Mouse (Mus musculus): ENCODE measurements at regions not wholly inside any gene's neighbourhood (a gene's known extent, or its start where the extent isn't known, plus 50 kb on each side); places are given as distances from the start of the nearest gene placed in this dataset.

- DNase-seq: no peak
Measured at GRCm38 (mm10) chr17:79282771-79283170, 72.1 kb downstream of the Cdc42ep3 start.

GRCm38 (mm10) chr17:79273551-79273950 lies 81.3 kb downstream of the Cdc42ep3 start:
- no peak for DNase-seq

GRCm38 (mm10) chr17:79259691-79260090 lies 95.2 kb downstream of the Cdc42ep3 start:
- DNase-seq: peak in 1 of 2 experiments; percentile 6

DNA sequence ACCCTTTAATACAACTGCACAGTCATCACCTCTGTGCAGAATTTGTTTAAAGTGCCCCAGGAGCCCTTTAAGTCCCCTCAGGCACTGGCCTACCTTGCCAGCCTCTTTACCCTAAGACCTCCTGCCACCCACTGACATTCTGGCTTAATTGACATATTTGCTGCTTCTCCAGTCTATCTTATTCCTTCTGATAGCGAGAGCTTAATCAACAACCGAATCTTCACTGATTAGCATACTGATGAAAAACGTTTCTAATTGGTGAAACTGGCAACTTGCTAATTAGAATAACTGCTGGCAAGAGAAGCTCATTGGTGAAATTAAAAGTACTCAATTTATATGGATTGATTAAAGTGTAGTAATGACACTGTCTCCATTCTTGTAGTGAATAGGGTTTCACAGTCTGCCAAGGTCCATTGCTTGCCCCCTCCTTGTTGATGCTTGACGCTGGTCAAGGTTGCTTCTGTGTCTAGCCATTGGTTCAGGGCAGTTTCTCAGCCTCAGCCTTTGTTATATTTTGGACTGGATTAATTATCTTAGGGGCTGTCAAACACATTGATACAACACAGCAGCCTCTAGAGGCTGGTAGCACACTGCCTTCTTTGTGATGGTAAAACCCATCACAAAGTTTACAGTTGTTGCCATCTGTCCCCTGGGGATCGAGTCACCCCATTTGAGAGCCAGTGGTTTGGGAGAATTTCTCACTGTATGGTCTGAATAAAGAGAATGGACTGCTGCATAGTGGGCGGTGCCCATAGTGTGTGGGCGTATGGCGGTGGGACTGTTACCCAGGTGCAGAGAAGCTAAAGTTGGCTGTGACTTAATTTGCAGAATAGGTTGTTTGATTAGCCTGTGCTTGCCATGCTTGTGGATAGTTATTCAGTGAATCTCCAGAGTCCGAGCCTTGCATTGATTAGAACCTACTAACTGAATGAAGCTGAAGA lies 107.7 kb downstream of the Cdc42ep3 start:
- DNase-seq: no peak

- DNase-seq: peak in 1 of 2 experiments; percentile 4
Measured at GRCm38 (mm10) chr17:79244121-79244520, 110.8 kb downstream of the Cdc42ep3 start.

GRCm38 (mm10) chr17:79243426-79243825 lies 111.5 kb downstream of the Cdc42ep3 start:
- DNase-seq: no peak

GRCm38 (mm10) chr17:79241489-79241888 lies 113.4 kb downstream of the Cdc42ep3 start:
- DNase-seq: no peak

- no peak for DNase-seq
Measured at GRCm38 (mm10) chr17:79236244-79236781, 118.6 kb downstream of the Cdc42ep3 start.

DNA sequence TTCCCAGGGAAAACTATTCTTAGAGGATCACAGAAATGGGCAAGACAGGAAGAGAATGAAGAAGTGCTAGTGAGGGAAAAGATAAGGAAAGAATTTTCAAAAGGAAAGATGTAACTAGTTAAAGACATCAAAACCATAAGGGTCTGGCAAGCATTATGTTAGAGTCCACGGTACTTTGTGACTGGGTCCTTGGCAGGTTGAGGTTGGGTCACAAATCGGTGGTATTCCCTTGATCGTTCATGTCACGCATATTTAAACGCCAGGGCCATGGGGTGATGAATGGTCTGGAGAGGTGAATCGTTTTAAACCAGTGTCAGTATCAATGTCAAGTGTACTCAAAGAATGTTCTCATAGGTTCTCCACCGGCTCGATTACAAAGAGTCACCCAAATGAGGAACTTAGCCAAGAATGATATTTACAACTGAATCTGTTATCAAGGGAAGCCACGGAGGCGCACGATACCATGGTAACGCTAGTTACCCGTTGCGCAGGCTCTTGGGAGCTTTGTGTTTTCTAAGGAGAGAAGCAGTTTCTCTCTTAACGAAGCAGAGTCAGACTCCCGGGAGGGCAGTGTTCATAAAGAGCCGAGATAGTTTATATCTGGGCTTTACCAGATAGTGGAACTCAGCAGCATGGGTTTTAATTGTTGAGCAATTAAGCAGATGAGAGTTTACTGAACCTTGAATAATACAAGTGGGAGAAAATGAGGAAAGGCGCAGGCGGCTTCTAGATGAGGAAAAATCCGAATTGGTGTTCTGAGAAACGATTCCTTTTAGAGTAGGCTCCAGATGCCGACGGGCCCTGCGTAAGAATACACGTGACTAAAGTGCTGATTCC lies 124.0 kb downstream of the Cdc42ep3 start:
- DNase-seq: no peak

DNA sequence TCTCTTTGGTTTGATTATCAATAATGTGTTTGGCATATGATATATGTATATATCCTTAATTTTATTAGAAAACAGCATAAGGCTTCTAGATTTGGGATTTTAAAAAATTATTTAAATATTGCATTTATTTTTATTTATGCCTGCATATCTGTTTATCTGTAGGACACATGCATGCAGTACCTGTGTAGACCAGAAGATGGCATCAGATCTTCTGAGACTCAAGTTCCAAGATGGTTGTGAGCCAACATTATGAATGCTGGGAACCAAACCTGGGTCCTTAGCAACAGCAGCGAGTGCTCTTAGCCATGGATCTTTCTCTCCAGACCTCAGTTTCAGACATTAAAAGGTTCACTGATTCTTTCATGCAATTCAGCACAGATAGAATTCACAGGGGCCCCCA lies 148.3 kb downstream of the Cdc42ep3 start:
- DNase-seq: no peak

DNA sequence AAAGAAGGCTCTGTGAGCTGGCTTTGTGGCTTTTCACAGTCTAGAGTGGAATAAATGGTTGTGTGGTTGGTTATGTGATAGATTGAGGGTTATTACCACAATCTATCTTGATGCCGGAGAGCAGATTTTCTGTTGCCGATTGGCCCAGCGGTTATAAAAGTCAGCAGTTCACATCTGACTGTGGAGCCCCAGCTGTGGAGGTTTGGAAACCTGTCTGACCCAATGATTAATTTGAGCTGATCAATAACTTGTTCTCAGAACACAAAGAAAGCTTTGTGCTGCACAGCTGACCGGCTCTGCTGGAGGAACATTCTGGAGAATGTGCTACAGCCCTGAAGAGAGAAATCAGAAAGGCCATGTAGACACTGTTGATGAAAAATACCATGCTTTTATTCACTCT lies 148.8 kb downstream of the Cdc42ep3 start:
- no peak for DNase-seq

- DNase-seq: no peak
Measured at GRCm38 (mm10) chr17:79199814-79200491, 148.2 kb downstream of the Qpct start.

DNA sequence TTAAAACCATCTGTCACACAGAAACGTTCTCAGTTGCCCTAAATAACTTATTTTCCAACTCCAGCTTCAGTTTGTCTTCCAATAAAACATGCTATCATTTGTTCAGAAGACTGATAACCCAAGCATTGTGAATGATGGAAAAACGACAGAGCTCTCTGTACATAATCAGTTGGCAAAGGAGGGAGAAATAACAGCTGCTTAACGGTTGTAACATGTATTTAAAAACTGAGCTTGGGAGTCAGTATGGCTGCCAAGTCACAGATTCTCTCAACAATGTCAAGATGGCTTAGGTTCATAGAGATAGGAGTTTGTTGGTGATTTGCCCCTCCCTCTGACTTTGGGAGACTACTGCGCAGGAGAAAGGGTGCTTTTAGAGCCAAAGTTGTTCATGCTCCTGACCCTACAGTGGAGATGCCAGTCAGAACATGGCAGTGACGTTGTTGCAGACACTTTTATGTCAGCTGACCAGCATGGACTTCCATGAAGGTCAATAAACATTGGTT lies 140.2 kb downstream of the Qpct start:
- DNase-seq: no peak

- no peak for DNase-seq
Measured at GRCm38 (mm10) chr17:79188282-79188681, 136.6 kb downstream of the Qpct start.

- DNase-seq: no peak
Measured at GRCm38 (mm10) chr17:79180277-79181130, 128.8 kb downstream of the Qpct start.

- no peak for DNase-seq
Measured at GRCm38 (mm10) chr17:79177259-79177658, 125.6 kb downstream of the Qpct start.

GRCm38 (mm10) chr17:79176356-79176755 lies 124.7 kb downstream of the Qpct start:
- no peak for DNase-seq

DNA sequence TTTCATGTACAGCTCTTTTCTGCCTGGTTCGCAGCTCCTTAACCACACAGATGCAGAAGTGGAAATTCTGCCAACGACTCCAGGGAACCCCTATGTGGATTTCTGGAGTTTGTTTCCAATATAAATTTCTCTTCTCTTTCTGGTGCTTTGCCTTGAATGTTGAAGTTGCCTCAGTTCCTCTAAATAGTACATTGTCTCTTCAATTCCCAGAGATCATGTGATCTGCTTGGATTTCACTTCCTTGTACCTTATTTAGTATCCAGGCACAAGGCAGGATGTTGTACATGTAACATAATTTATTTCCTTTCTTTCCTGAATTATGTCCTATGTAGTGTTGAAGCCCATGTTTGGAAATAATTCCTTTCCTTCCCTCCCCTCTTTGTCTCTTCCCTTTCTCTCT lies 123.7 kb downstream of the Qpct start:
- DNase-seq: no peak

- no peak for DNase-seq
Measured at GRCm38 (mm10) chr17:79172328-79172727, 120.6 kb downstream of the Qpct start.

DNA sequence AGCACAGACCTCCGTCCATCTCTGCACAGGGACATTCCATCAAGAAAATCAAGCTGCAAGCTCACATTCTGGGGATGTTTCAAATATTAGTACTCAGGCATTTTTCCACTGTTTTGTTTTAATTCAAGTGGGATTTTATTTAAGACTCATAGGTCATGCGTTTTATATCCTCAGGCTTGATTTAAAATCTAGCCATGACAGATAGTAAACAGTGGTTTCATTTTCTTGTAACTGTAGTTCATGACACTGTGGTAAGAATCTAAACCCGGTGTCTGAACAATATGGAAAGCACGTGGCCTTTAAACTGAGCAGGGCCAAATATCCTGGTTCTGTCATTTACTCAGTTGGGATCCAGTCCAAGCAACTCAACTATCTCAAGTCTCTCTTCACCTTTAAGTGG lies 119.0 kb downstream of the Qpct start:
- no peak for DNase-seq

GRCm38 (mm10) chr17:79167198-79167597 lies 115.5 kb downstream of the Qpct start:
- no peak for DNase-seq

Measured in cerebellum, postnatal 36 days (tissue).